Mouse (Mus musculus) bone marrow, adult 2 months (tissue): ENCODE results near the gene Gm10337.

Source experiments
- CTCF ChIP-seq: fragments of 200-500 bp; IDR thresholded peaks from 2 replicates; pipeline ENCODE4 v1.5.1; 2011; ENCODE audit warnings: low read length, control low read depth; ENCODE audit not compliant: control insufficient read depth, insufficient read depth
- POLR2A ChIP-seq: fragments of 200-500 bp; IDR thresholded peaks from 2 replicates; pipeline ENCODE4 v1.6.1; 2011; ENCODE audit warnings: low read depth, mild to moderate bottlenecking, control low read depth, low read length, borderline replicate concordance; ENCODE audit not compliant: control insufficient read depth

DNA sequence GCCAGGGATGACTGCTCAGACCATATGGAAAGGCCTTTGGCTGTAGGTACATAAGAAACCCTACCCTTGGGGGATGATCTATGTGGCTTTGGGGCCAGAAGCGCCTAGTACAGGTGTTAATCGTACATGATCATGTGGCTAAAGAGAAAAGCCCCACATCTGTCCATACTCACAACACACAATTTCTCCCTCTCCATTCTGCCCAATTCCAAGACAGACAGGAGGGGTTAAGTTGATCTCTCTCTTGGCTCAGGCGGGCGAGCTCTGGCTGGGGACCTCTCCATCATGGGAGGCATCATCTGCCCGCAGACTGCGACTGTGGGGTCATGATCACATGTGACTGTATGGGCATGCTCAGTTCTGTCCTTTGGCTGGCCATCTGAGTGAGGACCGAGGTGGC, 30.4 kb downstream of the Gm10337 start:
- TF ChIP-seq CTCF: no peak
- no peak for TF ChIP-seq POLR2A
